Mouse (Mus musculus): Measurements from ENCODE around the gene Gpm6b. TPM values are rescaled to one million over a fixed set of nuclear protein-coding genes. Genes with fewer than 3 reads are reported as not detected.

Gpm6b gene
- polyA plus RNA-seq, 1 experiment from 2014 or later = 23.4 TPM

- no peaks in the 10 kb centered on the region for H3K9me3 ChIP-seq
- ATAC-seq (ENCODE audit: insufficient number of reproducible peaks, low FRiP score, low TSS enrichment, low read depth) = no peak
- no peaks in the 10 kb centered on the region for H3K36me3 ChIP-seq
- no peak overlapping the region for H3K4me3 ChIP-seq
- no peak overlapping the region for H3K27ac ChIP-seq
- no peaks in the 10 kb centered on the region for H3K4me1 ChIP-seq
- H3K9ac ChIP-seq = no peak overlapping the region
- 83% methylated on average over 8 of the region's 8 CpGs for WGBS
- H3K4me2 ChIP-seq = no peak overlapping the region
- H3K27me3 ChIP-seq = peaks cover 10% of the 10 kb centered on the region; the same call in 1 of the 2 replicates
Observed at GRCm38 (mm10) chrX:166365458-166366213, 126.9 kb downstream of the Gpm6b start.

- H3K4me1 ChIP-seq = no peaks in the 10 kb centered on the region
- no peak overlapping the region for H3K4me3 ChIP-seq
- peaks cover 7% of the 10 kb centered on the region; the same call in 1 of the 2 replicates for H3K27me3 ChIP-seq
- no peak overlapping the region for H3K27ac ChIP-seq
- H3K9me3 ChIP-seq = no peaks in the 10 kb centered on the region
- WGBS = 79% methylated on average over 9 of the region's 9 CpGs
- no peak overlapping the region for H3K4me2 ChIP-seq
- ATAC-seq (ENCODE audit: insufficient number of reproducible peaks, low FRiP score, low TSS enrichment, low read depth) = no peak
- H3K36me3 ChIP-seq = no peaks in the 10 kb centered on the region
- no peak overlapping the region for H3K9ac ChIP-seq
Observed at GRCm38 (mm10) chrX:166376681-166377328, 138.1 kb downstream of the Gpm6b start.

GRCm38 (mm10) chrX:166378652-166379051 lies 139.9 kb downstream of the Gpm6b start:
- 86% methylated on average over 5 of the region's 5 CpGs for WGBS
- H3K4me1 ChIP-seq = no peaks in the 10 kb centered on the region
- H3K4me3 ChIP-seq = no peak overlapping the region
- no peak for ATAC-seq (ENCODE audit: insufficient number of reproducible peaks, low FRiP score, low TSS enrichment, low read depth)
- no peak overlapping the region for H3K9ac ChIP-seq
- no peaks in the 10 kb centered on the region for H3K9me3 ChIP-seq
- H3K36me3 ChIP-seq = no peaks in the 10 kb centered on the region
- H3K27me3 ChIP-seq = peaks cover 9% of the 10 kb centered on the region; the same call in 1 of the 2 replicates
- H3K27ac ChIP-seq = no peak overlapping the region
- no peak overlapping the region for H3K4me2 ChIP-seq

- no peak overlapping the region for H3K27ac ChIP-seq
- no peak overlapping the region for H3K4me3 ChIP-seq
- no peak overlapping the region for H3K9ac ChIP-seq
- no peaks in the 10 kb centered on the region for H3K9me3 ChIP-seq
- 82% methylated on average over 2 of the region's 2 CpGs for WGBS
- H3K4me2 ChIP-seq = no peak overlapping the region
- H3K36me3 ChIP-seq = no peaks in the 10 kb centered on the region
- ATAC-seq (ENCODE audit: insufficient number of reproducible peaks, low FRiP score, low TSS enrichment, low read depth) = no peak
- peaks cover 21% of the 10 kb centered on the region for H3K27me3 ChIP-seq
- H3K4me1 ChIP-seq = no peaks in the 10 kb centered on the region
Observed at GRCm38 (mm10) chrX:166383606-166384005, 144.9 kb downstream of the Gpm6b start.

GRCm38 (mm10) chrX:166384935-166385334 lies 146.2 kb downstream of the Gpm6b start:
- H3K36me3 ChIP-seq = no peaks in the 10 kb centered on the region
- H3K4me3 ChIP-seq = no peak overlapping the region
- no peaks in the 10 kb centered on the region for H3K9me3 ChIP-seq
- WGBS = 63% methylated on average over 3 of the region's 3 CpGs
- no peak overlapping the region for H3K4me2 ChIP-seq
- H3K9ac ChIP-seq = no peak overlapping the region
- no peaks in the 10 kb centered on the region for H3K4me1 ChIP-seq
- H3K27ac ChIP-seq = no peak overlapping the region
- ATAC-seq (ENCODE audit: insufficient number of reproducible peaks, low FRiP score, low TSS enrichment, low read depth) = no peak
- H3K27me3 ChIP-seq = peaks cover 16% of the 10 kb centered on the region

- no peaks in the 10 kb centered on the region for H3K9me3 ChIP-seq
- WGBS = 78% methylated on average over 6 of the region's 6 CpGs
- H3K27ac ChIP-seq = no peak overlapping the region
- H3K36me3 ChIP-seq = no peaks in the 10 kb centered on the region
- no peak overlapping the region for H3K9ac ChIP-seq
- no peak overlapping the region for H3K4me2 ChIP-seq
- no peak for ATAC-seq (ENCODE audit: insufficient number of reproducible peaks, low FRiP score, low TSS enrichment, low read depth)
- no peaks in the 10 kb centered on the region for H3K4me1 ChIP-seq
- H3K4me3 ChIP-seq = no peak overlapping the region
- H3K27me3 ChIP-seq = peaks cover 16% of the 10 kb centered on the region
Observed at GRCm38 (mm10) chrX:166386656-166387055, 147.9 kb downstream of the Gpm6b start.

GRCm38 (mm10) chrX:166393753-166394152 lies 155.0 kb downstream of the Gpm6b start:
- H3K9ac ChIP-seq = no peak overlapping the region
- ATAC-seq (ENCODE audit: insufficient number of reproducible peaks, low FRiP score, low TSS enrichment, low read depth) = no peak
- H3K36me3 ChIP-seq = no peaks in the 10 kb centered on the region
- H3K9me3 ChIP-seq = no peaks in the 10 kb centered on the region
- H3K4me2 ChIP-seq = no peak overlapping the region
- no peak overlapping the region for H3K27ac ChIP-seq
- no peaks in the 10 kb centered on the region for H3K4me1 ChIP-seq
- H3K4me3 ChIP-seq = no peak overlapping the region
- H3K27me3 ChIP-seq = 0 out of 2 replicates have a peak, but pooled peaks cover 6% of the 10 kb centered on the region
- WGBS = 80% methylated on average over 1 of the region's 1 CpGs

- Histone ChIP-seq H3K4me2 (no peak overlapping the region), H3K27me3 (no peaks in the 10 kb centered on the region; the same call in 1 of the 2 replicates), H3K9ac (no peak overlapping the region), H3K4me1 (no peaks in the 10 kb centered on the region), H3K27ac (no peak overlapping the region), H3K4me3 (no peak overlapping the region), H3K36me3 (peaks cover 11% of the 10 kb centered on the region; the same call in 1 of the 2 replicates), H3K9me3 (no peaks in the 10 kb centered on the region)
- no peak for ATAC-seq (ENCODE audit: insufficient number of reproducible peaks, low FRiP score, low TSS enrichment, low read depth)
Observed at GRCm38 (mm10) chrX:166407865-166408264, 169.2 kb downstream of the Gpm6b start.

- Histone ChIP-seq H3K9ac (no peak overlapping the region), H3K4me3 (no peak overlapping the region), H3K4me2 (no peak overlapping the region), H3K4me1 (no peaks in the 10 kb centered on the region), H3K27me3 (no peaks in the 10 kb centered on the region; the same call in 1 of the 2 replicates), H3K36me3 (no peaks in the 10 kb centered on the region), H3K27ac (no peak overlapping the region), H3K9me3 (no peaks in the 10 kb centered on the region)
- 84% methylated on average over 6 of the region's 6 CpGs for WGBS
- no peak for ATAC-seq (ENCODE audit: insufficient number of reproducible peaks, low FRiP score, low TSS enrichment, low read depth)
Observed at GRCm38 (mm10) chrX:166416196-166416595, 177.5 kb downstream of the Gpm6b start.

- no peak overlapping the region for H3K9ac ChIP-seq
- H3K9me3 ChIP-seq = no peaks in the 10 kb centered on the region
- no peaks in the 10 kb centered on the region for H3K4me1 ChIP-seq
- H3K27me3 ChIP-seq = peaks cover 15% of the 10 kb centered on the region; the same call in 1 of the 2 replicates
- ATAC-seq (ENCODE audit: insufficient number of reproducible peaks, low FRiP score, low TSS enrichment, low read depth) = no peak
- no peak overlapping the region for H3K4me2 ChIP-seq
- H3K4me3 ChIP-seq = no peak overlapping the region
- H3K36me3 ChIP-seq = no peaks in the 10 kb centered on the region
- 49% methylated on average over 2 of the region's 2 CpGs for WGBS
- no peak overlapping the region for H3K27ac ChIP-seq
Observed at GRCm38 (mm10) chrX:166434812-166435211, 196.1 kb downstream of the Gpm6b start.
